Mouse (Mus musculus): Measurements from ENCODE around the gene Ptpn23. TPM values are rescaled to one million over a fixed set of nuclear protein-coding genes. Genes with fewer than 3 reads are reported as not detected.
"Not testable (repeated sequence)": the region's sequence is repeated elsewhere in the genome, so short reads cannot be mapped to it uniquely, and the experiment has no call there.

Ptpn23 gene
- total RNA-seq (2015) (7.2 and 11.5 TPM in 2 replicates), total RNA-seq (2017) (2.9 and 5.9 TPM in 2 replicates)

DNA sequence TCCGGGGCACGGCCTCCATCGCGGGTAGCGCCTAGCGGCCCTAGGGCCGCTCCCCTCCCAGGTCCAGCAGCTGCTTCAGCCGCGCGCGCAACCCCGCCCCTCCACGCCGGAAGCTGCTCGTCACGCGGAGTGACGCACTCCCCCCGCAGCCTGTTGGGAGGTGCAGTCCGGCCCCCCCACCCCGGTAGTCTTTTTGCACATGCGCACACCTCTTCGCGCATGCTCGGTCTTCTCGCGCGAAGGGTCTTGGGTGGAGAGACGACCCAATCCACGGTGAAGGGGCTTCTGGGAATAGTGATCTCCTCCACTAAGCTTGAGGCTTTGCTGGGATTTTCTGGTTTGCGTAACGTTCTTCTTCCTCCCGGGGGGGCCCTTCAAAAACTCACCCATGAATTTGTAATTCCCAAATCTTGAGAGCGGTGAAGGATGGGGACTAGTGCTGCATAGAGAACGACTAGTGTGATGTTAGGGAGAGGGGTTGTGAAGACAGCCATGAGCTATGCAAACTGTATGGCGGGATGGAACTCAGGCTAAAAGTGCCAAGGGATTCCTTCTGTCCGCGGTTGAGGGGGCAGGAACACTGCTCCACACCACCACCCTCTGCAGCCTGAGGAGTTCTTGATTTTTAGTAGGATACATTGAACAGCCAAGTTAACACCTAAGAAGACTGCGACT, at the start of gene Ptpn23:
Gene Ptpn23 (minus strand): TSS at position 115 of the 675 bp plus-strand sequence.
- ATAC-seq (ENCODE audit: poor library complexity, severe bottlenecking), result peak; percentile 94

DNA sequence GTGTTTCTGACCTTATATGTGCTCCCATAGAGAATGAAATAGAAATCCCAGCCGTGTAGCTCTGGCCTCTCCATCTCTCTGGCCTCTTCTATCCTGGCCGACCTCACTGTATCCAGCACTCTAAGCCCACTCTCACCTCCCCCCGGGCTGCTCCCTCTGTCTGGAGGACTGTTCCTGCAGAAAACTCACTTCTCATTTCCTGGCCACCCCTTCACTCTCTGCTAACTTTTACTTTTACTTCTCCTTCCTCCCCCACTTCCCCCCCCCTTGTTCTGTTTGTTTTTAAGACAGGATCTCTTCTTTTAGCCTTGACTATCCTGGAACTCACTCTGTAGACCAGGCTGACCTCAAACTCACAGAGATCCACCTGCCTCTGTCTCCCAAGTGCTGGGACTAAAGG, 44.5 kb upstream of the Ptpn23 start:
- peak; percentile 70 for ATAC-seq (ENCODE audit: poor library complexity, severe bottlenecking)

DNA sequence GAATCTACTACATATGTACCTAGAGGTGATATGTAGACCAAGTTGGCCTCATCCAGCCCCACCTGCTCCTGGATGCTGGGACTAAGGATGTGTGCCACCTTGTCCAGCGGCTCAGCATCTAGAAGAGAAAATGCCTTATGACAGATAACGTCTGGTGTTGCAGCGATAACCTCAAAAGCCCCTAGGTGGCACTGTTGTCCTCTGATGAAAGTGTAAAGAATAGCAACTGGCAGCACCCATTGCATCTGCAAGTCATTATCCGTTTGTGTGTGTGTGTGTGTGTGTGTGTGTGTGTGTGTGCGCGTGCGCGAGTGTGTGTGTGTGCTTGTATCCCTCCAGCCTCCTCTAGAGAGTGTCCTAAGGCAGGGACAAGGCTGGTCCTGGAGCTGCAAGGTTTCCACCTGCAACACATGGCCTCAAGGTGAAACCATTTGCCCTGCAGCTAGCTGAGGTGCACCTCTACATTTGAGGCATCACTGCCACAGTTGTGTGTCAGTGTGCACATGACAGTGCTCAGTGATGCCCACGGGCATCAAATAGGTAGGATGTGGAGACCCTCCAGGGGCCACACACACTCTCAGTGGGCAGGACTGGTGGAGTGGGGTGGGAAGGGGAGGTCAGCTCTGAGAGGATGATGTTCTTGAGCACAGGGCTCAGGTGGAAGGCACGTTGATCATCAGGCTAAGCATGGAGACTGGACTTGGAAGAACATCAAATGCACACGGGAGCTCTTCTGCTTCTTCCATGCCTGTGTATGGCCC, 41.0 kb upstream of the Ptpn23 start:
- peak; percentile 97 for ATAC-seq (ENCODE audit: poor library complexity, severe bottlenecking)

DNA sequence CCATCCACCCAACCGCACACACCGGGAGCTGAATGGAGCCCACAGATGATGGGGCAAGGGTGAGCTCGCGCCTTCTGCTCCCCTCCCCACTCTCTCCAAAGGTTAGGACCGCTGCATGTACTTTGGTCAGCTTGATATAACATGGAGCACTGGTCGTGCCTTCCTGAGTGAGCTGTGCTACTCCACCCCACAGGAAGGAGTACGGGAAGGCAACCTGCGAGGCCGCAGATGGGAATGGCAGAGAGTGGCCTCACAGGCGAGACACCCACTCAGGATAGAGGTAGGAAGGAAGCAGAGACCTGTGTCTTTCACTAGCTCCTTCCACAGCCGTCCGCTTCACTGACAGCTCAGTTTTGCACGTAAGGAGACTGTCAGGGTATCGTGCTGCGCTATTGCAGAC, 40.3 kb upstream of the Ptpn23 start:
- no peak for ATAC-seq (ENCODE audit: poor library complexity, severe bottlenecking)

- ATAC-seq (ENCODE audit: poor library complexity, severe bottlenecking), result peak; percentile 87
Observed at GRCm38 (mm10) chr9:110440559-110440958, 32.5 kb upstream of the Ptpn23 start.

DNA sequence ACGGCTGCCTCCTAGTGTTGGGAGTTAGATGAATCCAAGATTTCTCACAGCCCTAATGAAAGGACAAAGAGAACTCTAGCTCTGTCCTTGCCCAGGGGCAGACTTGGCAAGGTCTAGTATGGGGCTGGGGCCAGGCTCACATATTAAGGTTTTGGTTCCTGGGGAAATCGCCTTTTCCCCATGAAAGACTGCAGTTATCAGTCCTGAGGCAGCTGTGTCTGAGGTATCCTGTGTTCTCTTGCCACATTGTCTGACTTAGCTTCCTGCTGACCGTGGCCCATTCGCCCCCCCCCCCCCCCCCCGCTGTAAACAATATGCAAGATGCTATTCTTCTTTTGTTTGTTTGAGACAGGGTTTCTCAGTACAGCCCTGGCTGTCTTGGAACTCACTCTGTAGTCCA, 32.0 kb upstream of the Ptpn23 start:
- ATAC-seq (ENCODE audit: poor library complexity, severe bottlenecking), result no peak

DNA sequence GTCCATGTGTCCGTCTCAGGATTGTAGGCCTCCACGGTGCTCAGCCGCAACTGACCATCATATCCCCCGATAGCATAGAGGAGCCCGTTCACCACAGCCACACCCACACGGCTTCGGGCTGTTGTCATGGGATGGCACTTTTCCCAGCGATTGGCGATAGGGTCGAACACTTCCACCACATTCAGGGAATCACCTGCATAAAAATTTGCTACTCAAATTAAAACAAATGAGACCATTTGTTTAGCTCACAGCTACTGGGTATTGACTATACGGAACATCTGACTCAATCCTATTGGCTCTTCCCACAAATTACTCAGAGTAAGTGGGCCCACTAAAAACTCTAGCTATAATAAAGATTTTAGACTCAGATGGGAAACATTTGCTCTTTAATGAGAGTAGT, 28.0 kb upstream of the Ptpn23 start:
- no peak for ATAC-seq (ENCODE audit: poor library complexity, severe bottlenecking)

DNA sequence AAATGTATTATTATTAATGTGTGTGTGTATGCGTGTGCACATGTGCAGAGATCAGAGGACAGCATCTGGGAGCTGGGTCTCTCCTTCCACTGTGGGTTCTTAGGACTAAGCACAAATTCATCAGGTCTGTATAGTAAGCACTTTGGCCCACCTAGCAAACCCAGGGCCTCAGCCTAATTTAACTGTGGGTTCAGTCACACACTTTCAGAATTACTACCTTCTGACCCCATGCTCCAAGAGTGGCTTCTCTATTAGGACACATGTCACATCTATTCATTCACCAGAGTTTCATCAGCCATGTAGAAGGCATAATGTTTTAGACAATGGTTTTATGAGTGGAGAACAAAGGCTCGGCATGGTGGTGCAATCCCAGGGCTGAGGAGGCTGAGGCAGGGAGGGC, 25.0 kb upstream of the Ptpn23 start:
- no peak for ATAC-seq (ENCODE audit: poor library complexity, severe bottlenecking)

- ATAC-seq (ENCODE audit: poor library complexity, severe bottlenecking), result no peak
Observed at GRCm38 (mm10) chr9:110431241-110431640, 23.2 kb upstream of the Ptpn23 start.

GRCm38 (mm10) chr9:110419511-110420112, 11.6 kb upstream of the Ptpn23 start, which contains the start of gene Ngp:
Gene Ngp, plus strand, starts transcription at chr9:110419747.
- peak; percentile 51 for ATAC-seq (ENCODE audit: poor library complexity, severe bottlenecking)

DNA sequence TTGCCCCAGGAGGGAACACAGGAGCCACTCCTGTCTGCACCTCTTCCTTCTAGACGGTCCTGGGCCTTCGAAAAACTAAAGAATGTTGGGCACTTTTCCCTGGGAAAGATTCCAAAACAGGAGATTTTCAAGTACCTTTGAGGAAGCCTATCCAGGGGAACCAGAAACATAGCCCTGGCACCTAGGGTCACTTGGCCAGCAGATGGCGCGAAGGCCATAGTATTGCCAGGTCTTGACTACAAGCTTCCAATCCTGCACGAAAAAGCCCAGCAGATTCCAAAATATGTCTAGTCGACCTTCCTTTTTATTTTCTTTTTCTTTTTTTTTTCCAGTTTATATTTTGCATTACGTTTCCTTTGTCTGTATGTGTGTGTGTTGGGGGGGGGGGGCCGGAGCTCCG, 5.8 kb upstream of the Ptpn23 start:
- no peak for ATAC-seq (ENCODE audit: poor library complexity, severe bottlenecking)

DNA sequence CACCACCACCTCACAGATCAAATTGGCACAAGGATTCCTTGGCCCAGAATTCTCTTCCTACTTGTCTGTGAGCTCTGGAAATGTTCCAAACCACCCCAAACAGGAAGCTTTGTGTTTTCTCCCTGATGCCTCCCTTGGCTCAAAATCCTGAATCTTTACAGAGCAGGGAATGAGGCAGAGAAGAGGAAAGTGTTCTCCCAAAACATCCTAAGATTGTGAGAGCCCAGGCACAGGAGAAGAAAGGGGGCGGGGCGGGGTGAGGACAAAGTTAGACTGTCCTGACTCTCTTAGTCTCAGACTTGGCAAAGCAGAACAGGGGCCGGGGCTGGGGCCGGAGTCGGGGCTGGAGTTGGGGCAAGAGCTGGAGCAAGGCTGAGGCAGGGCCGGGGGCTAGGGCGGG, 4.9 kb upstream of the Ptpn23 start:
- ATAC-seq (ENCODE audit: poor library complexity, severe bottlenecking), result no peak

- peak; percentile 53 for ATAC-seq (ENCODE audit: poor library complexity, severe bottlenecking)
Observed at GRCm38 (mm10) chr9:110410908-110411887, 3.2 kb upstream of the Ptpn23 start.

- peak; percentile 13; the same call in 1 of the 2 replicates for ATAC-seq (ENCODE audit: poor library complexity, severe bottlenecking)
Observed at GRCm38 (mm10) chr9:110407311-110408098, 508 bp downstream of the Ptpn23 start.

- ATAC-seq (ENCODE audit: poor library complexity, severe bottlenecking), result not testable (repeated sequence)
Observed at GRCm38 (mm10) chr9:110403240-110403639, 4.8 kb downstream of the Ptpn23 start.

- ATAC-seq (ENCODE audit: poor library complexity, severe bottlenecking), result no peak
Observed at GRCm38 (mm10) chr9:110402731-110403130, 5.3 kb downstream of the Ptpn23 start.

- no peak for ATAC-seq (ENCODE audit: poor library complexity, severe bottlenecking)
Observed at GRCm38 (mm10) chr9:110400650-110401049, 7.4 kb downstream of the Ptpn23 start.

- no peak for ATAC-seq (ENCODE audit: poor library complexity, severe bottlenecking)
Observed at GRCm38 (mm10) chr9:110393295-110393694, 14.7 kb downstream of the Ptpn23 start.

GRCm38 (mm10) chr9:110390843-110391242, 17.2 kb downstream of the Ptpn23 start:
- ATAC-seq (ENCODE audit: poor library complexity, severe bottlenecking), result no peak

- ATAC-seq (ENCODE audit: poor library complexity, severe bottlenecking), result no peak
Observed at GRCm38 (mm10) chr9:110388011-110388410, 20.0 kb downstream of the Ptpn23 start.

Data from megakaryocyte, adult 5-6 weeks (primary cell).